Mouse (Mus musculus) liver, adult 2 months (tissue): Measurements from ENCODE around the gene Arhgdig.

Experiments
- CTCF ChIP-seq: fragments of 200-500 bp; IDR thresholded peaks from 2 replicates; pipeline ENCODE4 v1.5.1; 2011; ENCODE audit warnings: low read depth, low read length, control low read depth
- POLR2A ChIP-seq: fragments of 200-500 bp; IDR thresholded peaks from 2 replicates; pipeline ENCODE4 v1.6.1; 2011; ENCODE audit warnings: low read length, control low read depth; ENCODE audit not compliant: insufficient read depth; ENCODE audit errors: extremely low read depth

DNA sequence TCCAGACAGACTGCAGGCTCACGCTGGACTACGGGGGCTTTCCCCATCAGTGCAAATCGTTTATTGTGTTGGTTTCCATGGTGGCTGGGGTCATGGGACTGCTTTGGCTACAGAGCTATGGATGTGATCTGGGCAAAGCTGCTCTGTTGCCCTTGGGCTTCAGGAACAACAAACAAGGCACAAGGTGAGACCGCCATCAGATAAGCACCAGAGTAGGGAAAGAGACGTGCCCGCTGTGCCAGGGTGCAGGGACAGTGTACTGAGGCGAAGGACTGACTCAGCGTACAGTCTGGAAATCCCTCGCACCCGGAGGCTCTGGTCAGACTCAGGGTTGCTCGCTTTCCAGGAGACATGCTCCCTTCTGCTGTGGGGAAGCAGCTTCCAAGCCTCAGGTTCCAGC lies 5.1 kb upstream of the Arhgdig start:
- TF ChIP-seq CTCF (no peak), POLR2A (no peak)
